Mouse (Mus musculus) embryonic facial prominence, embryonic 13.5 days (tissue): Measurements from ENCODE around the gene Il20. TPM values are rescaled to one million over a fixed set of nuclear protein-coding genes. Genes with fewer than 3 reads are reported as not detected.

ENCODE experiments used
- ATAC-seq: fragments of 200-750 bp; cut with Nextera tagmentation; 2 replicates; pipeline ENCODE4 v1.8.0; 2017; ENCODE audit warnings: low read depth; ENCODE audit not compliant: insufficient number of reproducible peaks, insufficient read depth, low FRiP score, low TSS enrichment
- H3K27ac ChIP-seq: fragments of 300-500 bp; sonication (generic); 2 replicates; pipeline ENCODE4 v1.5.1; 2015; ENCODE audit warnings: moderate library complexity, mild to moderate bottlenecking, inconsistent platforms
- H3K27me3 ChIP-seq: fragments of 300-500 bp; sonication (generic); 2 replicates; pipeline ENCODE4 v1.6.1; 2015; ENCODE audit warnings: mild to moderate bottlenecking, inconsistent platforms
- H3K36me3 ChIP-seq: fragments of 300-500 bp; sonication (generic); 2 replicates; pipeline ENCODE4 v1.6.1; 2015; ENCODE audit warnings: mild to moderate bottlenecking, inconsistent platforms
- H3K4me1 ChIP-seq: fragments of 300-500 bp; sonication (generic); 2 replicates; pipeline ENCODE4 v1.6.1; 2015; ENCODE audit warnings: inconsistent platforms
- H3K4me2 ChIP-seq: fragments of 300-500 bp; sonication (generic); 2 replicates; pipeline ENCODE4 v1.6.1; 2015; ENCODE audit warnings: moderate library complexity, mild to moderate bottlenecking, inconsistent platforms
- H3K4me3 ChIP-seq: fragments of 300-500 bp; sonication (generic); 2 replicates; pipeline ENCODE4 v1.5.1; 2015; ENCODE audit warnings: mild to moderate bottlenecking, inconsistent platforms
- H3K9ac ChIP-seq: fragments of 300-500 bp; sonication (generic); 2 replicates; pipeline ENCODE4 v1.6.1; 2015; ENCODE audit warnings: mild to moderate bottlenecking, inconsistent platforms
- H3K9me3 ChIP-seq: fragments of 300-500 bp; sonication (generic); 2 replicates; pipeline ENCODE4 v1.6.1; 2016; ENCODE audit warnings: inconsistent platforms
- WGBS: fragments of 180-500 bp; shearing (Covaris S2); methylation state at CpG from one replicate; pipeline ENCODE4 v1.1.7; 2015; ENCODE audit warnings: mixed read lengths; 5-methylcytosine and 5-hydroxymethylcytosine counted together
- polyA plus RNA-seq: library from polyadenylated mRNA; unstranded; fragments of >200 nt; fragmentation: Nextera tagmentation; extraction: Ambion mirVana; gene quantifications from 2 replicates; pipeline ENCODE4 v1.2.1, GENCODE M21; 2015

Gene Il20
- polyA plus RNA-seq: not detected in 2 replicates

GRCm38 (mm10) chr1:130911401-130912010, at the start of gene Il20:
Il20 (minus strand) TSS chr1:130911451.
- Histone ChIP-seq H3K9ac (no peak within 1 kb of the TSS), H3K4me2 (no peak within 1 kb of the TSS), H3K36me3 (no peaks in the 10 kb centered on the region), H3K4me1 (no peaks in the 10 kb centered on the region), H3K27ac (no peak within 1 kb of the TSS), H3K4me3 (no peak within 1 kb of the TSS), H3K9me3 (no peaks in the 10 kb centered on the region), H3K27me3 (no peaks in the 10 kb centered on the region)
- 82% methylated on average over 12 of the region's 12 CpGs for WGBS
- ATAC-seq: no peak

GRCm38 (mm10) chr1:130946920-130947319, 35.7 kb upstream of the Il20 start:
- ATAC-seq: no peak
- no peak overlapping the region for H3K4me2 ChIP-seq
- no peaks in the 10 kb centered on the region for H3K27me3 ChIP-seq
- 60% methylated on average over 6 of the region's 6 CpGs for WGBS
- no peaks in the 10 kb centered on the region for H3K36me3 ChIP-seq
- no peak overlapping the region for H3K27ac ChIP-seq
- H3K9me3 ChIP-seq: no peaks in the 10 kb centered on the region
- H3K9ac ChIP-seq: no peak overlapping the region
- H3K4me1 ChIP-seq: 0 out of 2 replicates have a peak, but pooled peaks cover 3% of the 10 kb centered on the region
- no peak overlapping the region for H3K4me3 ChIP-seq

- ATAC-seq: no peak
- WGBS: 20% methylated on average over 3 of the region's 3 CpGs
- no peak overlapping the region for H3K9ac ChIP-seq
- H3K27me3 ChIP-seq: no peaks in the 10 kb centered on the region
- H3K27ac ChIP-seq: no peak overlapping the region
- peaks cover 21% of the 10 kb centered on the region; the same call in 1 of the 2 replicates for H3K4me1 ChIP-seq
- H3K9me3 ChIP-seq: no peaks in the 10 kb centered on the region
- no peaks in the 10 kb centered on the region for H3K36me3 ChIP-seq
- H3K4me3 ChIP-seq: no peak overlapping the region
- H3K4me2 ChIP-seq: no peak overlapping the region
Measured at GRCm38 (mm10) chr1:130941801-130942200, 30.6 kb upstream of the Il20 start.

- H3K36me3 ChIP-seq: no peaks in the 10 kb centered on the region
- H3K4me1 ChIP-seq: peaks cover 24% of the 10 kb centered on the region; the same call in 1 of the 2 replicates
- WGBS: 48% methylated on average over 4 of the region's 4 CpGs
- ATAC-seq: no peak
- no peaks in the 10 kb centered on the region for H3K27me3 ChIP-seq
- no peak within 1 kb of the TSS for H3K9ac ChIP-seq
- no peak within 1 kb of the TSS for H3K4me2 ChIP-seq
- H3K27ac ChIP-seq: no peak within 1 kb of the TSS
- no peak within 1 kb of the TSS for H3K4me3 ChIP-seq
- H3K9me3 ChIP-seq: no peaks in the 10 kb centered on the region
Measured at GRCm38 (mm10) chr1:130940065-130940687, 28.9 kb upstream of the Il20 start, which contains the start of gene Il19. Il19 (minus strand) TSS chr1:130940115.

GRCm38 (mm10) chr1:130938192-130938591, 26.9 kb upstream of the Il20 start:
- no peaks in the 10 kb centered on the region for H3K36me3 ChIP-seq
- ATAC-seq: no peak
- no peaks in the 10 kb centered on the region for H3K9me3 ChIP-seq
- H3K9ac ChIP-seq: no peak overlapping the region
- H3K4me1 ChIP-seq: peaks cover 21% of the 10 kb centered on the region; the same call in 1 of the 2 replicates
- WGBS: 69% methylated on average over 7 of the region's 7 CpGs
- no peak overlapping the region for H3K4me2 ChIP-seq
- no peak overlapping the region for H3K4me3 ChIP-seq
- no peaks in the 10 kb centered on the region for H3K27me3 ChIP-seq
- H3K27ac ChIP-seq: no peak overlapping the region

GRCm38 (mm10) chr1:130937170-130937569, 25.9 kb upstream of the Il20 start:
- Histone ChIP-seq H3K4me3 (no peak overlapping the region), H3K27me3 (no peaks in the 10 kb centered on the region), H3K4me2 (no peak overlapping the region), H3K9ac (no peak overlapping the region), H3K9me3 (no peaks in the 10 kb centered on the region), H3K4me1 (peaks cover 21% of the 10 kb centered on the region; the same call in 1 of the 2 replicates), H3K36me3 (no peaks in the 10 kb centered on the region), H3K27ac (no peak overlapping the region)
- ATAC-seq: no peak
- WGBS: 89% methylated on average over 4 of the region's 4 CpGs

- ATAC-seq: no peak
- no peaks in the 10 kb centered on the region for H3K36me3 ChIP-seq
- no peak overlapping the region for H3K9ac ChIP-seq
- no peaks in the 10 kb centered on the region for H3K9me3 ChIP-seq
- no peak overlapping the region for H3K27ac ChIP-seq
- peaks cover 15% of the 10 kb centered on the region; the same call in 1 of the 2 replicates for H3K4me1 ChIP-seq
- WGBS: 17% methylated on average over 6 of the region's 6 CpGs
- no peak overlapping the region for H3K4me3 ChIP-seq
- no peak overlapping the region for H3K4me2 ChIP-seq
- no peaks in the 10 kb centered on the region for H3K27me3 ChIP-seq
Measured at GRCm38 (mm10) chr1:130936351-130936750, 25.1 kb upstream of the Il20 start.

GRCm38 (mm10) chr1:130926484-130926883, 15.2 kb upstream of the Il20 start:
- no peak overlapping the region for H3K4me3 ChIP-seq
- no peaks in the 10 kb centered on the region for H3K36me3 ChIP-seq
- H3K27me3 ChIP-seq: no peaks in the 10 kb centered on the region
- no peak for ATAC-seq
- no peak overlapping the region for H3K9ac ChIP-seq
- no peak overlapping the region for H3K4me2 ChIP-seq
- H3K27ac ChIP-seq: no peak overlapping the region
- H3K4me1 ChIP-seq: no peaks in the 10 kb centered on the region
- H3K9me3 ChIP-seq: no peaks in the 10 kb centered on the region

- Histone ChIP-seq H3K4me2 (no peak overlapping the region), H3K9ac (no peak overlapping the region), H3K4me1 (no peaks in the 10 kb centered on the region), H3K27me3 (no peaks in the 10 kb centered on the region), H3K27ac (no peak overlapping the region), H3K9me3 (no peaks in the 10 kb centered on the region), H3K4me3 (no peak overlapping the region), H3K36me3 (no peaks in the 10 kb centered on the region)
- 18% methylated on average over 1 of the region's 1 CpGs for WGBS
- ATAC-seq: no peak
Measured at GRCm38 (mm10) chr1:130918323-130918980, 7.2 kb upstream of the Il20 start.

GRCm38 (mm10) chr1:130902505-130902904, 8.7 kb downstream of the Il20 start:
- ATAC-seq: no peak
- Histone ChIP-seq H3K9me3 (no peaks in the 10 kb centered on the region), H3K27ac (no peak overlapping the region), H3K4me1 (no peaks in the 10 kb centered on the region), H3K36me3 (no peaks in the 10 kb centered on the region), H3K4me2 (no peak overlapping the region), H3K27me3 (no peaks in the 10 kb centered on the region), H3K4me3 (no peak overlapping the region), H3K9ac (no peak overlapping the region)
- 80% methylated on average over 7 of the region's 7 CpGs for WGBS

GRCm38 (mm10) chr1:130894468-130894867, 16.8 kb downstream of the Il20 start:
- no peak for ATAC-seq
- H3K27ac ChIP-seq: no peak overlapping the region
- no peaks in the 10 kb centered on the region for H3K36me3 ChIP-seq
- H3K9ac ChIP-seq: no peak overlapping the region
- no peaks in the 10 kb centered on the region for H3K9me3 ChIP-seq
- WGBS: 55% methylated on average over 6 of the region's 6 CpGs
- H3K27me3 ChIP-seq: no peaks in the 10 kb centered on the region
- peaks cover 7% of the 10 kb centered on the region; the same call in 1 of the 2 replicates for H3K4me1 ChIP-seq
- H3K4me3 ChIP-seq: no peak overlapping the region
- H3K4me2 ChIP-seq: no peak overlapping the region
